14 mouse cellular contexts compared by ENCODE assay signal in genomic region chr2:167840344-167840743, GRCm38 (mm10).
A peak's percentile ranks its signal among the peaks of the same experiment; 100 is the strongest.
DNase-seq lines count a peak whose midpoint lies in the region; ATAC-seq lines count a peak whose summit lies in the region.
"Had no signal": no experiment of that assay in that cellular context is flagged by ENCODE, and none has a peak within 500 bp of the region (broad histone marks: within the 10 kb centered on the region; RNA-seq: fewer than 3 reads in every experiment).

No protein-coding gene starts in this region.

- no peaks in the 10 kb centered on the region for H3K9me3 ChIP-seq in embryonic facial prominence, embryonic 13.5 days
- H3K9me3 ChIP-seq in embryonic facial prominence, embryonic 10.5 days, result 0 out of 2 replicates have a peak, but pooled peaks cover 1% of the 10 kb centered on the region
- 0 out of 2 replicates have a peak, but pooled peaks cover under 1% of the 10 kb centered on the region for H3K9me3 ChIP-seq in liver, embryonic 12.5 days (replicated peaks)
- no peaks in the 10 kb centered on the region for H3K9me3 ChIP-seq in forebrain, embryonic 15.5 days
- H3K9me3 ChIP-seq: liver, embryonic 15.5 days had no signal

- WGBS in embryonic facial prominence, embryonic 13.5 days, result 83% methylated on average over 9 of the region's 9 CpGs
- 86% methylated on average over 9 of the region's 9 CpGs for WGBS in embryonic facial prominence, embryonic 10.5 days
- 10% methylated on average over 9 of the region's 9 CpGs for WGBS in liver, embryonic 12.5 days (ENCODE audit: insufficient replicate concordance)
- WGBS in forebrain, embryonic 15.5 days, result 84% methylated on average over 9 of the region's 9 CpGs

- DNase-seq in embryonic facial prominence, embryonic 10.5 days (ENCODE audit: low spot score), result no peak
- peak; percentile 73 for DNase-seq in MEL-GATA-1-ER (ENCODE audit: extremely low read depth, low read depth)
- peak; percentile 35 for DNase-seq in thymus, postnatal 14 days
- no peak for DNase-seq in adrenal gland, postnatal 36 days
- no peak for DNase-seq in adrenal gland, postnatal 25 days
- DNase-seq: cerebellum, adult 2 months; lung, postnatal 4 days; right cerebral cortex, adult 18-20 months had no signal

- H3K9ac ChIP-seq in embryonic facial prominence, embryonic 13.5 days, result no peak overlapping the region
- H3K9ac ChIP-seq in liver, embryonic 12.5 days, result no peak overlapping the region
- no peak overlapping the region for H3K9ac ChIP-seq in forebrain, embryonic 15.5 days (replicated peaks)
- H3K9ac ChIP-seq: liver, embryonic 15.5 days had no signal

- peaks cover 4% of the 10 kb centered on the region; the same call in 1 of the 2 replicates for H3K27me3 ChIP-seq in embryonic facial prominence, embryonic 13.5 days
- H3K27me3 ChIP-seq in embryonic facial prominence, embryonic 10.5 days (replicated peaks; ENCODE audit: low read depth, poor library complexity, severe bottlenecking), result peaks cover 6% of the 10 kb centered on the region; the same call in 1 of the 2 replicates
- peaks cover 47% of the 10 kb centered on the region for H3K27me3 ChIP-seq in liver, embryonic 12.5 days (replicated peaks)
- no peaks in the 10 kb centered on the region for H3K27me3 ChIP-seq in forebrain, embryonic 15.5 days

- H3K4me3 ChIP-seq in embryonic facial prominence, embryonic 13.5 days, result no peak overlapping the region
- H3K4me3 ChIP-seq in embryonic facial prominence, embryonic 10.5 days, result no peak overlapping the region
- no peak overlapping the region for H3K4me3 ChIP-seq in liver, embryonic 12.5 days
- no peak overlapping the region for H3K4me3 ChIP-seq in forebrain, embryonic 15.5 days
- H3K4me3 ChIP-seq: liver, embryonic 15.5 days had no signal

- H3K36me3 ChIP-seq in embryonic facial prominence, embryonic 13.5 days, result no peaks in the 10 kb centered on the region
- no peaks in the 10 kb centered on the region for H3K36me3 ChIP-seq in embryonic facial prominence, embryonic 10.5 days (replicated peaks)
- no peaks in the 10 kb centered on the region for H3K36me3 ChIP-seq in liver, embryonic 12.5 days
- no peaks in the 10 kb centered on the region for H3K36me3 ChIP-seq in forebrain, embryonic 15.5 days
- H3K36me3 ChIP-seq: liver, embryonic 15.5 days had no signal

- H3K27ac ChIP-seq in embryonic facial prominence, embryonic 13.5 days, result peak overlapping the region; percentile 44; the same call in 1 of the 2 replicates
- no peak overlapping the region for H3K27ac ChIP-seq in embryonic facial prominence, embryonic 10.5 days (replicated peaks)
- no peak overlapping the region for H3K27ac ChIP-seq in liver, embryonic 12.5 days
- H3K27ac ChIP-seq in forebrain, embryonic 15.5 days (replicated peaks), result no peak overlapping the region
- H3K27ac ChIP-seq: kidney, postnatal 0 days; liver, embryonic 15.5 days had no signal

- no peak for ATAC-seq in embryonic facial prominence, embryonic 13.5 days (ENCODE audit: insufficient number of reproducible peaks, insufficient read depth, low FRiP score, low TSS enrichment, low read depth)
- 0 out of 2 replicates have a peak, but pooled peaks have one; percentile 9 for ATAC-seq in liver, embryonic 12.5 days
- no peak for ATAC-seq in forebrain, embryonic 15.5 days (replicated peaks)
- ATAC-seq: hindbrain, embryonic 16.5 days had no signal

- peaks cover 43% of the 10 kb centered on the region for H3K4me1 ChIP-seq in embryonic facial prominence, embryonic 13.5 days
- H3K4me1 ChIP-seq in embryonic facial prominence, embryonic 10.5 days, result peaks cover 44% of the 10 kb centered on the region
- H3K4me1 ChIP-seq in liver, embryonic 12.5 days, result peaks cover 59% of the 10 kb centered on the region
- H3K4me1 ChIP-seq in forebrain, embryonic 15.5 days, result 0 out of 2 replicates have a peak, but pooled peaks cover 6% of the 10 kb centered on the region

- no peak overlapping the region for H3K4me2 ChIP-seq in embryonic facial prominence, embryonic 13.5 days
- peak overlapping the region; percentile 48; the same call in 1 of the 2 replicates for H3K4me2 ChIP-seq in liver, embryonic 12.5 days
- H3K4me2 ChIP-seq in forebrain, embryonic 15.5 days (replicated peaks), result no peak overlapping the region

Comparison
In these comparisons a context has a peak if more than half of its experiments do, and no peak if none do; other contexts are left out.
1. DNase-seq: peak in MEL-GATA-1-ER (single experiment) and thymus, postnatal 14 days (single experiment); none in embryonic facial prominence, embryonic 10.5 days (single experiment), adrenal gland, postnatal 36 days (0 of 2) and adrenal gland, postnatal 25 days (single experiment).